Mouse (Mus musculus): Measurements from ENCODE around the gene Myh3. TPM values are rescaled to one million over a fixed set of nuclear protein-coding genes. Genes with fewer than 3 reads are reported as not detected.

The Myh3 gene
- polyA plus RNA-seq, 1 experiment from 2014 or later = 40.3 TPM

DNA sequence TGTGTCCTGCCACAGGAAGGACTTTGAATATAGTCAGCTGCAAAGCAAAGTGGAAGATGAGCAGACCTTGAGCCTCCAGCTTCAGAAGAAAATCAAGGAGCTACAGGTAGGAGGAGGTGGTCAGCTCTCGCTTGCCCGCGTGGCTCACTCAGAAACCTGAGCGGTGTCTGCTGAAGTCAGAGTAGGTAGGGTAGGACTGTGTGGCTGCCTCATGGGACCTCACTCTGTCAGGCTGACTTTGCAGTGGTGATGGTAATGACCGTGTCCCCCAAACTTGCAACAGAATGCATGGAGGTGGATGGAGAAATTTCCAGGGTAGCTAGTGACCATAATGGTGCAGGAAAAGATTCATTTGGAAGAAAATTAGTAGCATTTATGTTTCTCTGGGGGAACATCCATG is 15.6 kb downstream of the Myh3 start:
- Histone ChIP-seq H3K4me1 (ENCODE audit: control insufficient read depth, insufficient read depth, low read length) (no peaks in the 10 kb centered on the region), H3K4me3 (replicated peaks; ENCODE audit: low read length) (no peak overlapping the region), H3K36me3 (ENCODE audit: control insufficient read depth, insufficient read depth, low read length) (no peaks in the 10 kb centered on the region), H3K9ac (ENCODE audit: low read length) (no peak overlapping the region), H3K9me3 (replicated peaks; ENCODE audit: control insufficient read depth, low read length) (no peaks in the 10 kb centered on the region), H3K27me3 (ENCODE audit: control insufficient read depth, insufficient read depth, low read length) (peaks cover 4% of the 10 kb centered on the region; the same call in 1 of the 2 replicates), H3K4me2 (ENCODE audit: low read depth, low read length) (no peak overlapping the region), H3K27ac (ENCODE audit: low read length) (no peak overlapping the region)
- 94% methylated on average over 5 of the region's 5 CpGs for WGBS
- ATAC-seq (ENCODE audit: insufficient read depth, low FRiP score) = no peak

DNA sequence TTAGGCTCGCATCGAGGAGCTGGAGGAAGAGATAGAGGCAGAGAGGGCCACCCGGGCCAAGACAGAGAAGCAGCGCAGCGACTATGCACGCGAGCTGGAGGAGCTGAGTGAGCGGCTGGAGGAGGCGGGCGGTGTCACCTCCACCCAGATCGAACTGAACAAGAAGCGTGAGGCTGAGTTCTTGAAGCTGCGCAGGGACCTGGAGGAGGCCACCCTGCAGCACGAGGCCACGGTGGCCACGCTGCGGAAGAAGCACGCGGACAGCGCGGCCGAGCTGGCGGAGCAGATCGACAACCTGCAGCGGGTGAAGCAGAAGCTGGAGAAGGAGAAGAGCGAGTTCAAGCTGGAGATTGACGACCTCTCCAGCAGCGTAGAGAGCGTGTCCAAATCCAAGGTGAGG is 16.4 kb downstream of the Myh3 start:
- Histone ChIP-seq H3K4me2 (ENCODE audit: low read depth, low read length) (no peak overlapping the region), H3K27me3 (ENCODE audit: control insufficient read depth, insufficient read depth, low read length) (peaks cover 4% of the 10 kb centered on the region; the same call in 1 of the 2 replicates), H3K4me3 (replicated peaks; ENCODE audit: low read length) (no peak overlapping the region), H3K4me1 (ENCODE audit: control insufficient read depth, insufficient read depth, low read length) (no peaks in the 10 kb centered on the region), H3K36me3 (ENCODE audit: control insufficient read depth, insufficient read depth, low read length) (no peaks in the 10 kb centered on the region), H3K9ac (ENCODE audit: low read length) (no peak overlapping the region), H3K27ac (ENCODE audit: low read length) (no peak overlapping the region), H3K9me3 (replicated peaks; ENCODE audit: control insufficient read depth, low read length) (no peaks in the 10 kb centered on the region)
- WGBS = 69% methylated on average over 29 of the region's 29 CpGs
- ATAC-seq (ENCODE audit: insufficient read depth, low FRiP score) = no peak

DNA sequence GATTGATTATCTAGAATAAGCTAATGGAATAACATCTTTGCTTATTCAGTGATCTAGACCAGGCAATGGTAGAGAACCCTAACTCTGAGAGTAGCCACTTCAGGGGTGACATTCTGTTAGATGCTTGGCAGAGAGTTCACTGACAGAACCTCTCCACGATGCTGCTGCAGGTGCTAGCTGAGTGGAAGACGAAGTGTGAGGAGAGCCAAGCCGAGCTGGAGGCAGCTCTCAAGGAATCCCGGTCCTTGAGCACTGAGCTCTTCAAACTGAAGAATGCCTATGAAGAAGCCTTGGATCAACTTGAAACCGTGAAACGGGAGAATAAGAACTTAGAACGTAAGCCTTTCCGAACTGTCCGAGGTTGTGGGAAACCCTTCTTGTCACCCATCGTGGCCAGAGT is 19.6 kb downstream of the Myh3 start:
- no peak for ATAC-seq (ENCODE audit: insufficient read depth, low FRiP score)
- 89% methylated on average over 10 of the region's 10 CpGs for WGBS

DNA sequence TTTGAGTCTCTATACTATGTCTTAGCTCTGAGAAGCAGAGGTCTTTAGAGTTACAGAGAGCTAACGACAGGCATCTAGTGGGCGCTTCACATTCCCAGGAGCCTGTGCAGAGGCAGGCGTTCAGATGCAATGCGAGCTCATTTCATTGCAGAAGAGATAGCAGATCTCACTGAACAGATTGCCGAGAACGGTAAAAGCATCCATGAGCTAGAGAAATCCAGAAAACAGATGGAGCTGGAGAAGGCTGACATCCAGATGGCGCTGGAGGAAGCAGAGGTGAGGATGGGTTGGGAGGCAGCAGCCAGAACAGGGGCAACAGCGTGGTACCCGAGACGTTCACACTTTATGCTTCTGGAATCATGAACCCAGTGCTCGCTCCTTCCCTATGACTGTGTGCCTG is 20.3 kb downstream of the Myh3 start:
- Histone ChIP-seq H3K36me3 (ENCODE audit: control insufficient read depth, insufficient read depth, low read length) (no peaks in the 10 kb centered on the region), H3K27me3 (ENCODE audit: control insufficient read depth, insufficient read depth, low read length) (peaks cover 2% of the 10 kb centered on the region; the same call in 1 of the 2 replicates), H3K27ac (ENCODE audit: low read length) (no peak overlapping the region), H3K9ac (ENCODE audit: low read length) (no peak overlapping the region), H3K4me3 (replicated peaks; ENCODE audit: low read length) (no peak overlapping the region), H3K4me1 (ENCODE audit: control insufficient read depth, insufficient read depth, low read length) (no peaks in the 10 kb centered on the region), H3K4me2 (ENCODE audit: low read depth, low read length) (no peak overlapping the region), H3K9me3 (replicated peaks; ENCODE audit: control insufficient read depth, low read length) (no peaks in the 10 kb centered on the region)
- 81% methylated on average over 11 of the region's 11 CpGs for WGBS
- ATAC-seq (ENCODE audit: insufficient read depth, low FRiP score) = no peak

More for the DNA sequence above, 19.6 kb downstream of the Myh3 start:
- no peaks in the 10 kb centered on the region for H3K4me1 ChIP-seq (ENCODE audit: control insufficient read depth, insufficient read depth, low read length)
- H3K27ac ChIP-seq (ENCODE audit: low read length) = no peak overlapping the region
- no peak overlapping the region for H3K4me2 ChIP-seq (ENCODE audit: low read depth, low read length)
- no peaks in the 10 kb centered on the region for H3K9me3 ChIP-seq (replicated peaks; ENCODE audit: control insufficient read depth, low read length)
- peaks cover 4% of the 10 kb centered on the region; the same call in 1 of the 2 replicates for H3K27me3 ChIP-seq (ENCODE audit: control insufficient read depth, insufficient read depth, low read length)
- no peaks in the 10 kb centered on the region for H3K36me3 ChIP-seq (ENCODE audit: control insufficient read depth, insufficient read depth, low read length)
- no peak overlapping the region for H3K4me3 ChIP-seq (replicated peaks; ENCODE audit: low read length)
- no peak overlapping the region for H3K9ac ChIP-seq (ENCODE audit: low read length)

DNA sequence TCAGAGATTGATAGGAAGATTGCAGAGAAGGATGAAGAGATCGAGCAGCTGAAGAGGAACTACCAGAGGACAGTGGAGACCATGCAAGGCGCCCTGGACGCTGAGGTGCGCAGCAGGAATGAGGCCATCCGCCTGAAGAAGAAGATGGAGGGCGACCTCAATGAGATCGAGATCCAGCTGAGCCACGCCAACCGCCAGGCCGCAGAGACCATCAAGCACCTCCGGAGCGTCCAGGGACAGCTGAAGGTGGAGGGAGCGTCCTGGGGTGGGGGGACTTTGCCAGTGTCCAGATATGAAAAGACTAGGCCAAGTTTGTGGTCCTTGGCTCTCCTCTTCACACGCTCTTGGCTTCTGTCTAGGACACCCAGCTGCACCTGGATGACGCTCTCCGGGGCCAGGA is 21.1 kb downstream of the Myh3 start:
- Histone ChIP-seq H3K4me1 (ENCODE audit: control insufficient read depth, insufficient read depth, low read length) (no peaks in the 10 kb centered on the region), H3K9me3 (replicated peaks; ENCODE audit: control insufficient read depth, low read length) (no peaks in the 10 kb centered on the region), H3K9ac (ENCODE audit: low read length) (no peak overlapping the region), H3K4me3 (replicated peaks; ENCODE audit: low read length) (no peak overlapping the region), H3K27me3 (ENCODE audit: control insufficient read depth, insufficient read depth, low read length) (no peaks in the 10 kb centered on the region), H3K27ac (ENCODE audit: low read length) (no peak overlapping the region), H3K4me2 (ENCODE audit: low read depth, low read length) (no peak overlapping the region), H3K36me3 (ENCODE audit: control insufficient read depth, insufficient read depth, low read length) (no peaks in the 10 kb centered on the region)
- 94% methylated on average over 16 of the region's 16 CpGs for WGBS
- no peak for ATAC-seq (ENCODE audit: insufficient read depth, low FRiP score)

DNA sequence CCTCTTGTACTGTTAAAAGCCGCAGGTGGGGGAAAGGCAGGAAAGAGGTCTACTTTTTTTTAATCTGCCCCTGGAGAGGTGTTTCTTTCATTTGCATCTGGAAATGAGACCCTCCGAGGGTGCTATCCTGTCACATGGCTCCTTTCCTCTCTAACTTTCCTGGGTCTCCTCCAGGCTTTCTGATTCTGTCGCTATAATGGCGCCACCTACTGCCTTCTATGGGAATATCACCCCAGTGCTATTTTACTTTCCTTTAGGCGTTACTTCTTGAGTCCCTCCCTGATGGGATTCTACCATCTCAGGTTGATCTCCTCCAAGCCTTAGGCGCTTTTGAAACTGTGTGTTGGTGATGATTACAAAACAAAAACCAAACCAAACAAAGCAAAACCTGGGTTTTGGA is 22.1 kb downstream of the Myh3 start:
- H3K36me3 ChIP-seq (ENCODE audit: control insufficient read depth, insufficient read depth, low read length) = no peaks in the 10 kb centered on the region
- no peaks in the 10 kb centered on the region for H3K4me1 ChIP-seq (ENCODE audit: control insufficient read depth, insufficient read depth, low read length)
- ATAC-seq (ENCODE audit: insufficient read depth, low FRiP score) = no peak
- H3K27ac ChIP-seq (ENCODE audit: low read length) = no peak overlapping the region
- no peak overlapping the region for H3K4me3 ChIP-seq (replicated peaks; ENCODE audit: low read length)
- H3K27me3 ChIP-seq (ENCODE audit: control insufficient read depth, insufficient read depth, low read length) = no peaks in the 10 kb centered on the region
- 27% methylated on average over 6 of the region's 6 CpGs for WGBS
- no peak overlapping the region for H3K4me2 ChIP-seq (ENCODE audit: low read depth, low read length)
- no peaks in the 10 kb centered on the region for H3K9me3 ChIP-seq (replicated peaks; ENCODE audit: control insufficient read depth, low read length)
- H3K9ac ChIP-seq (ENCODE audit: low read length) = no peak overlapping the region

DNA sequence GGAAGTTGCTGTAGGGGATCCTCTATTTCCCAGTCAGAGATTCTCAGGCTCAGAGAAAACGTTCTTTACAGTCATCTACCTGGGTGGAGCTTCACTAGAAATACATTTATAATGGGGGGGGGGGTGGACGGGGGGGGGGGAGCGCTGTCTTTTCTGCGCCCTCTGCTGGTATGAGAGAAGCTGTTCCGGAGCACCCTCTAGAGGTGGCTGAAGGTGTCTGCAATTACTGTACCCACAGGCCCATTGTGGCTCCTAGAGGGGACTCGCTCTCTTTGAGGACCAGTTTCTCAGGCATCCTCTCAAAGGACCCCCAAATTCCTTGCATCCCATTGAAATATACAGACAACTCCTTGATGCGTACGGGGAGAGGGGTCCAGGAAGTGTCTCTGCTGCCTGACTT is 23.6 kb downstream of the Myh3 start:
- WGBS = 26% methylated on average over 7 of the region's 8 CpGs
- no peak for ATAC-seq (ENCODE audit: insufficient read depth, low FRiP score)
- Histone ChIP-seq H3K9ac (ENCODE audit: low read length) (no peak overlapping the region), H3K27ac (ENCODE audit: low read length) (no peak overlapping the region), H3K4me3 (replicated peaks; ENCODE audit: low read length) (no peak overlapping the region), H3K4me1 (ENCODE audit: control insufficient read depth, insufficient read depth, low read length) (no peaks in the 10 kb centered on the region), H3K9me3 (replicated peaks; ENCODE audit: control insufficient read depth, low read length) (no peaks in the 10 kb centered on the region), H3K27me3 (ENCODE audit: control insufficient read depth, insufficient read depth, low read length) (no peaks in the 10 kb centered on the region), H3K4me2 (ENCODE audit: low read depth, low read length) (no peak overlapping the region), H3K36me3 (ENCODE audit: control insufficient read depth, insufficient read depth, low read length) (no peaks in the 10 kb centered on the region)

DNA sequence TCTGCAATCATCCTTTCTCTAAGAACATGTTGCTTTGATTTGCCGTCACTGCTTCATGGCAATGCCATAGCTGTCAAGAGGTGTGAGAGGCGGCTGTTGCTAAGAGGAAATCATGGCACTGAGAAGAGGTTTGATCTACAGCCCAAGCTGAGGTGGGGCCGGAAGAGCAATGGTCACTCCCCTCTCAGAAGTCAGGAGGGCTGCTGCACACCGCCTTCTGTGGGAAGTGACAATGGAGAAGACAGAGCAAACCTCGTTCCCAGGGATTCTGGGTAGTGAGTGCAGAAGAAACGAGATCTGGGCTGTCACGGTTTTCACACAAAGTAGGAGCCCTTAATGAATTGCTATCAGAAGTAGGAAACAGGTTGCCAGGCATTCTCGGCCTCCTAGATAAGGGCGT is 25.2 kb downstream of the Myh3 start:
- no peak for ATAC-seq (ENCODE audit: insufficient read depth, low FRiP score)
- WGBS = 74% methylated on average over 9 of the region's 9 CpGs

DNA sequence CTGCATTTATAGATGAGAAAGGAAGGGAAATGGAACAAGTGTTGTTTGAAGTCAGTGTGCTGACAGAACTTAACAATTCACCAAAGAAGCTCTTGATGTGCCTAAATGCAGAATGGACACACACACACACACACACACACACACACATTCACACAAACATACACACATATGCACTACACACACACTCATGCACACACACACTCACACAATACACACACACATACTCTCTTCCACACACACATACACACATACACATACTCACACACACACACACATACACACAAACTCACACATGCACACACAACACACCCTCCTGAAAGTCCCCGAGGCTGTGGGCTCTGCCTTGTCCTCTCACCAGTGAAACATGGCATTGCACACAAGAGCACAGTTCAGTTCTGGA is 26.1 kb downstream of the Myh3 start:
- no peaks in the 10 kb centered on the region for H3K36me3 ChIP-seq (ENCODE audit: control insufficient read depth, insufficient read depth, low read length)
- ATAC-seq (ENCODE audit: insufficient read depth, low FRiP score) = no peak
- no peak overlapping the region for H3K4me2 ChIP-seq (ENCODE audit: low read depth, low read length)
- 63% methylated on average over 1 of the region's 1 CpGs for WGBS
- H3K4me1 ChIP-seq (ENCODE audit: control insufficient read depth, insufficient read depth, low read length) = no peaks in the 10 kb centered on the region
- no peak overlapping the region for H3K4me3 ChIP-seq (replicated peaks; ENCODE audit: low read length)
- H3K9ac ChIP-seq (ENCODE audit: low read length) = no peak overlapping the region
- H3K27ac ChIP-seq (ENCODE audit: low read length) = no peak overlapping the region
- no peaks in the 10 kb centered on the region for H3K27me3 ChIP-seq (ENCODE audit: control insufficient read depth, insufficient read depth, low read length)
- no peaks in the 10 kb centered on the region for H3K9me3 ChIP-seq (replicated peaks; ENCODE audit: control insufficient read depth, low read length)

More for the DNA sequence above, 25.2 kb downstream of the Myh3 start:
- Histone ChIP-seq H3K4me1 (ENCODE audit: control insufficient read depth, insufficient read depth, low read length) (no peaks in the 10 kb centered on the region), H3K9me3 (replicated peaks; ENCODE audit: control insufficient read depth, low read length) (no peaks in the 10 kb centered on the region), H3K9ac (ENCODE audit: low read length) (no peak overlapping the region), H3K27ac (ENCODE audit: low read length) (no peak overlapping the region), H3K4me3 (replicated peaks; ENCODE audit: low read length) (no peak overlapping the region), H3K4me2 (ENCODE audit: low read depth, low read length) (no peak overlapping the region), H3K27me3 (ENCODE audit: control insufficient read depth, insufficient read depth, low read length) (no peaks in the 10 kb centered on the region), H3K36me3 (ENCODE audit: control insufficient read depth, insufficient read depth, low read length) (no peaks in the 10 kb centered on the region)

DNA sequence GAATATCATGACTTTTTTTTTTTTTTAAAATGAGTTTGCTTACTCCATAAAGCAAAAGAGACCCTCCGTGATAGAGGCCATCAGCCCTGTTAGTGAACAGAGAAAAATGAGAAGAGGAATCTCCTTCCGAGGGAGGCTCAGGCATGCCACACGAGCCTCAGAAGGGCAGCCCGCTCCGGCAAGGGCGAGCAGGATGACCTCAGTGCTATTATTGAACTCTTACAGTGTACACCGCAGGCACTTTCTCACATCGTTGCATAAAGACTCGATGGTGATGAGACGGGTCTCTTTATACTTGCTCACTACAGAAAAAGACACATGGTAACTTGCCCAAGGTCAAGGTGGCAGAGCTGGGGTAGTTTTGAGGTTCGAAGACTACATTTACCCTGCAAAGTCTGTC is 26.6 kb downstream of the Myh3 start:
- Histone ChIP-seq H3K4me3 (replicated peaks; ENCODE audit: low read length) (no peak overlapping the region), H3K4me1 (ENCODE audit: control insufficient read depth, insufficient read depth, low read length) (no peaks in the 10 kb centered on the region), H3K9ac (ENCODE audit: low read length) (no peak overlapping the region), H3K36me3 (ENCODE audit: control insufficient read depth, insufficient read depth, low read length) (no peaks in the 10 kb centered on the region), H3K9me3 (replicated peaks; ENCODE audit: control insufficient read depth, low read length) (no peaks in the 10 kb centered on the region), H3K27ac (ENCODE audit: low read length) (no peak overlapping the region), H3K27me3 (ENCODE audit: control insufficient read depth, insufficient read depth, low read length) (no peaks in the 10 kb centered on the region), H3K4me2 (ENCODE audit: low read depth, low read length) (no peak overlapping the region)
- no peak for ATAC-seq (ENCODE audit: insufficient read depth, low FRiP score)
- 68% methylated on average over 11 of the region's 11 CpGs for WGBS
